Mouse (Mus musculus) gonadal fat pad, adult 2 months (tissue): ENCODE data around the gene Rpl13a. TPM values are rescaled to one million over a fixed set of nuclear protein-coding genes. Genes with fewer than 3 reads are reported as not detected.
"Not testable (repeated sequence)": the region's sequence is repeated elsewhere in the genome, so short reads cannot be mapped to it uniquely, and the experiment has no call there.

Experiments
- DNase-seq: peaks from one replicate; pipeline ENCODE4 v3.0.0-alpha.2; 2012; ENCODE audit warnings: low read depth
- polyA plus RNA-seq: library from polyadenylated mRNA; depleted of rRNA; stranded (reverse); fragments of >200 nt; gene quantifications from 2 replicates; pipeline ENCODE4 v1.2.3, GENCODE M21; 2012

Gene Rpl13a
- polyA plus RNA-seq, 1 experiment = 2,573 TPM

DNA sequence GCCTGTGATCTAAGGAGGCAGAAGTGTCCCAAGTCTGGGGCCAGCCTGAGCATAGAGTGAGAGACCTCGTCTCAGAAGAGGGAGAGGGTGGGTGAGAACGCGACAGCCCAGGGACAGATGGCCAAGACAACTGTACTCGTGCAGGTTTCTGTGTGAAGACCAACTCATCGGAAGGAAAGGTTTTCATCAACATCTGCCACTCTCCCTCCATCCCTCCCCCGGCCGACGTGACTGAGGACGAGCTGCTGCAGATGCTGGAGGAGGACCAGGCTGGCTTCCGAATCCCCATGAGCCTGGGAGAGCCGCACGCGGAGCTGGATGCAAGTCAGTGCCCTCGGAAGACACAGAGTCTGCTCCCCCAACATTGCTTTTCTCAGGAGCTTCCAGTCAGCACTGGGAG, 28.9 kb upstream of the Rpl13a start:
- DNase-seq = no peak

GRCm38 (mm10) chr7:45156206-45156605, 27.6 kb upstream of the Rpl13a start:
- DNase-seq = no peak

- DNase-seq = no peak
Observed at GRCm38 (mm10) chr7:45155590-45155989, 27.0 kb upstream of the Rpl13a start.

DNA sequence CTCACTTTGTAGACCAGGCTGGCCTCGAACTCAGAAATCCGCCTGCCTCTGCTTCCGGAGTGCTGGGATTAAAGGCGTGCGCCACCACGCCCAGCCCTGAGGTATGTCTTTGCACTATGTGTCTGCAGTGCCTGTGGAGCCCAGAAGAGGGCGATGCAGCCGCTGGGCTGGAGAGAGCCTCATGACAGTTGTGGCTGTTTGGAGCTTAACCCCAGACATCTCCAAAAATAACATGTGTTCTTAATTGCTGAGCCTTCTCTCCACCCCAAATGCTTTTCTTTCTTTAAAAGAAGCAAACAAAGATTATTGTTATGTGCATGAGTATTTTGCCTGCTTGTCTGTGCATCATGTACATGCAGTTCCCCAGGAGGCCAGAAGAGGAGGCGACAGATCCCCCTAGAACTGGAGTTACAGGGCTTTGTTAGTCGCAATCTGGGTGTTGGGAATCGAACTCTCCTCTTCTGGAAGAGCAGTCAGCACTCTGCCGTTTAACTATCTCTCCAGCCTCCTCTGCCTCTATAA, 26.5 kb upstream of the Rpl13a start:
- DNase-seq = no peak

DNA sequence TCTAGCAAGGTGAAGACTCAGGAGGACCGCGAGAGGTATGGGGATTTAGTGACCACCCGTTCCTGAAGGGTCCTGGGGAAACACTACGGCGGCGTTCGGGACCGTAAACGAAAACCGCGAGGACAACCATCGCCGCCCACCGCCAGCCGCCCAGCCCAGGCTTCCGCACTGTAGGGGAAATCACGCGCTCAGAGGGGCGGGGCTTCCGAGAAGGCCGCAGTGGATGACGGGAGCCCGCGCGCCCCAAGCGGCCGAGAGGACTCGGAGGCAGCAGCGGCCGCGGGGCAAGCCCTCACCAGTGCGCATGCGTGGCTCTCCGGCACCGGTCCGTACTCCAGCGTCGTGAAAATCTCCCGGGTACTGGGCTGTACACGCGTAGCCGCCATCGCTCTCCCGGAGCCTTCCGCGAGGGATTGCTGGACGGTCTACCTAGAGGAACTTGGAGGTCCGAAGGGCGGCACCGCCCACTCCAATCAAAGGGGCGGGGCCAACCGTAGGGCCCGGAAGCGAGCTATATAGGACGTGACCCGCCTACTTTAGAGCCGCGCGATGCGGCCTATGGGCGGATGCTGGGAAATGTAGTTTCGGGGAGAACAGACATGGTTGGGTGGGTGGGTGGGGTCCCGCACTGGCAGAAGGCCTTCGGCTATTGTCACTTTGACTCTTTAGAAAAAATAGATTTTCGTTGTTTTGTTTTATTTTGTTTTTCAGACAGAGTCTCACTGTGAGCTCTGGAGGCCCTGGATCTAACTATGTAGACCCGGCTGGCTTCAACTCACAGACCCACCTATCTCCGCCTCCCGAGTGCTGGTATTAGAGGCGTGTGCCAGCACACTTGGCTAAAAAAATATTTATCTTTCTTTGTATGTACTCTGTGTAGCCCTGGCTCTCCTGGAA, 25.8 kb upstream of the Rpl13a start, which contains the start of the genes Pih1d1 and Aldh16a1:
Gene Pih1d1, plus strand, starts transcription at position 208 of the 897 bp plus-strand sequence.
Gene Aldh16a1, minus strand, starts transcription at position 489 of the 897 bp plus-strand sequence.
- DNase-seq = no peak

DNA sequence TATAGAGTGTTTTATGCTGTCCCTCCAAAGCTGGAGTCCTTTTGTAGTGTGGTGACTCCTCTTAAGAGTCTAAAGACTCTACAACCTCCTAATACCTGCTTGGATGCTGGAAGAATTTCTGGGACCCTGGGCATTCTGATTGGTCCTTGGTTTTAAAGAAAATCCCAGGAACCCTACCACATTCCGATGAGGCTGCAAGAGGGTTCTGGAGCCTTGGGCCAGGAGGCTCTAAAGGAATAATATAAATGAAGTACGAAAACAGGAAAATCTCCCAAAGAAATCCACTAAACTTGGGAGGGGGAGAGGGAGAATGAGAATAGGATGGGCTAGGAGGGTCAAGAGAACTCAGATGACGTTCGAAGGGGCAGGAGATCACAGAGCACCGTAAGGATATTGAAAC, 25.0 kb upstream of the Rpl13a start:
- no peak for DNase-seq

GRCm38 (mm10) chr7:45153052-45153451, 24.5 kb upstream of the Rpl13a start:
- DNase-seq = not testable (repeated sequence)

- DNase-seq = no peak
Observed at GRCm38 (mm10) chr7:45151303-45151702, 22.7 kb upstream of the Rpl13a start.

GRCm38 (mm10) chr7:45150321-45150720, 21.8 kb upstream of the Rpl13a start:
- no peak for DNase-seq

DNA sequence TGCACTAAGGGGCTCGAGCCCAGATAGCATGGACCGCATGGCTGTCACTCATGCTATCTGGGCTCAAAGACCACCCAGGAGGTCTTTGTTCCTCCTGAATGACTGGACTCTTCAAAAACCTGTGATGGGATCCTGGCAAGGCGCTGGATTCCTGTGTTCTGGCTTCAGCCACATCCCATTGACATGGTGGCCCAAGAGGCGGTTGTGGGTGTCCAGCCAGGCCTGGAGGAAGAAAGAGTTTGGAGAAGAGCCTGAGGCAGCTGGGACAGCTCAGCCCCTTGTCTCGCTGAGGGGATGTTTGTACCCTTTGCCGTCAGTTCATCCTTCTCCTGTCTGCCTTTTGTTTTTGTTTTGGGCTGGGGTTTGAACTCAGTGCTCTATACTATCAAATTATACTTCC, 21.0 kb upstream of the Rpl13a start:
- no peak for DNase-seq

GRCm38 (mm10) chr7:45148534-45149098, 20.1 kb upstream of the Rpl13a start:
- no peak for DNase-seq

DNA sequence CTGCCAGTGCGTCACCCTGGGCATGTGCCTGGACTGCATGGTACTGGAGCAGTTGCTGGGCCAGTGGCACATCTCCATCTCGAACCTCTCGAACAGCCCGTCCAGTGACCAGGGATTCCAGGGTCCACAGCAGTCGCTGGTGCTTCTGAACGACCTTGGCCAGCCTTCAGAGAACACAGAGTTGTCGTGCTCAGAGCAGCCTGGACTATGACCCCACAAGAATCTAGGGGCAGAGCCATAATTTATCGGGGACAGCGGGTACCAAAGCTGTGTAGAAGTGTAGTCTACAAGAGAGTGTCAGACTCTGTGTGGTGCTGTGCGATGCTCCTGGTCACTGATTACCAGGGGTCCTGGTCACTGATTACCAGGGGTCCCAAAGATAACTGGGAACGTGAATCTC, 19.3 kb upstream of the Rpl13a start:
- DNase-seq = no peak

DNA sequence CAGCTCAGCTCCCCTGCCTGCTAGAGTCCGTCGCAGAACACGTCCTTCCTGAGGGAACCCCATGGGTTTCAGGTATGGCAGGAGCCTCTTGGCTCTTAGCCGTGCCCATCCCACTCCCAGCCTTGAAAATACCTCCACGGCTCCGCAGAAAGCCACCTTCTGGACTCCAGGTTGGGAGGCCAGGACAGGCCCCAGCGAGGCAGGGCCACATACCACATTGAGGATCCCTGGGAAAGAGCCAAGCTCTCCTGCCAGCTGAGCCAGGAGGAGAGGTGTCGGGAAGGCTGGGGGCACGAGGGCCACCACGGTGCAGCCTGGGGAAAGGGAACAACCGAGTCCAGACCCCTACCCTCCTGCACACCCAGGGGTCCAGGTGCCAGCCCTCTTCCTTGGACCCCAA, 18.7 kb upstream of the Rpl13a start:
- DNase-seq = no peak

DNA sequence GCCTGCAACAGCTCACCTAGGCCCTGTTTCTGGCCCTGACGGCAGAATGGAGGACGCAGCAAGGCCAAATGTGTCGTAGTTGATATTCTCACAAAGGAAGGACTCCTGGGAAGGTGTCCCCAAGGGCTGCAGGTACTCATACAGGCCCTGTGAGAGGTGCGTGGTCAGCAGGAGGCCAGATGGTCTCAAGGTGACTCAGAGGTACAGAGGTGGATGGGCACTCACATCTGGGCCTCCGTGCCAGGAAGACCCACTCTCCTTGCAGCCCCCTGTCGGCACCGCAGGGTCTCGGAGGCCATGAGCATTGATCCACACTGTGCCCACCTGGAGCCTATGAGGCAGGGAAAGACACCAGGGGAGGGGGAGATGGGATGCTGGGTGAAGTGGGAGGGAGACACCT, 16.9 kb upstream of the Rpl13a start:
- DNase-seq = no peak

- no peak for DNase-seq
Observed at GRCm38 (mm10) chr7:45144368-45145174, 16.0 kb upstream of the Rpl13a start.

- DNase-seq = no peak
Observed at GRCm38 (mm10) chr7:45141914-45142313, 13.4 kb upstream of the Rpl13a start.

GRCm38 (mm10) chr7:45141319-45141718, 12.8 kb upstream of the Rpl13a start:
- no peak for DNase-seq

DNA sequence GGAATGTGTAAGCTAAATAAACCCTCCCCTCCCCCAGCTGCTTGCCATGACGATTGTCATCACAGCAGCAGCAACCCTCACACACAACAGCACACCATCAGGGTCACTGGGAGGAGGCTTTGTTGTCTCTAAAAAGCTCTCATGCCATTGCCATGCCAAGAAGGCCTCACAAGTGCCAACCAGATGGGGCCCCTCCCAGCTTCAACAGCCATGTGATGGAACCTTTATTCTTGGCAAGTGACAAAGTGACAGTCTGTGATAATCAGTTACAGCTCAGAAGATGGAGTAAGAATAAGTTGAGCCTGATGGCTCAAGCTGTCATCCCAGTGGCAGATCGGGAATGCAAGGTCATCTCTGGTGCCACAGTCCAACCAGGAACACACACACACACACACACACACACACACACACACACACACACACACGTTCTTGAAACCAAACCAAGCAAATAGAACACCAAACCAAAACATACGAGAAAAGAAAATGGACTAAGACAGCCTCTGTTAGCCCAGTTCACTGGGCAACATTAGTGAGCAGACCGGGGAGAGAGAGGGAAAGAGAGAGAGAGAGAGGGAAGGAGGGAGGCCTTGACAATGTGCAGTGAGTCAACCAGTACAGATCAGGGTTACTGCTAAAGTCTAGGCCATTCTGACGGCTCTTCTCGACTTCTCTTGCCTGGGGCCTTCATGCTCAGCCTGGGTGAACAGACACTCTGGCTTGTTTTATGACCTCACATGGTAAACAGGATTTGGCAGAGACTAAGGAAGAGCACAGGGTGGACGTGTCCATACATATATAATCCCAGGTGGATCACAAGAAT, 11.6 kb upstream of the Rpl13a start:
- DNase-seq = no peak

- no peak for DNase-seq
Observed at GRCm38 (mm10) chr7:45138403-45138802, 9.8 kb upstream of the Rpl13a start.

DNA sequence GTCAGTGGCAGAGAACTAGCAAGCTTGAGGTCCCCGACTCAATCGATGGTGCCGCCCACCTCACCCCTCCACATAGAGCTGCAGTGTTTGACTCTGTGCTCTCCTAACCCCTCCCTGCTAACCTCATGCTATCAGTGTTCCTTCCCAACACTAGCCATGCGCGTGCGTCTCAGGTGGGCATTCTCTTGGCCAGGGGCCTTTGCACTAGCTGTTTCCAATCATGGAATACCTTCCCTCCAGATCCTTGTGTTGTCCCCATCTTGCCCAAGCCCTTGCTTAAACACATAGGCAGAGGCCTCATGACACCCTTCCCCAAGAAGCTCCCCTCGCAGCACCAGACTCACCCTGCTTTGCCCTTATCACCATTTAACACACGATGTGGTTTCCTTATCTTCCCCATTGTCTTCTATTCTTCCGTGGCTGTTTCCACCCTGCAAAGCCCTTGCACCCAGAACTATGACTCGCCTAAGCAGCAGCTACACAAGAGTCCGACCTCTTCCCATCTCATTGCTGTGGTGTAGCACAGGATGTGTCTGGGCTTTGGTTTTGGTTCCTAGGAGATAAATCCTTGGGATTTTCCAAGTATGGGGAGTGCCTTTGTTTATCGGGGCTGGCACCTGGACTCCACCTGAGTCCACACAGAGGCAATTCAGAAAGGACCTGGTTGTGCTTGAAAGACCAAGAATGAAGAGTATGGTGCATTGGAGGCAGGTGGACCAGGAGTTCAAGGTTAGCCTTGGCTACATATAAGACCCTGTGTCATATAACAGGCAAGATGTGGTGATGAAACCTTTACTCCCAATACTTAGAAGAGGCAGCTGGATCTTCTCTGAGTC, 8.8 kb upstream of the Rpl13a start:
- DNase-seq = no peak
